Mouse (Mus musculus): ENCODE data around the gene Hsbp1.

- TF ChIP-seq CTCF (IDR thresholded peaks at IDR 0.05; ENCODE audit: control insufficient read depth, insufficient read depth, low read length) (peak; percentile 42), POLR2A (IDR thresholded peaks at IDR 0.05; ENCODE audit: borderline replicate concordance, control insufficient read depth, low read depth, low read length) (no peak)
These were observed 44.0 kb upstream of the Hsbp1 start for GRCm38 (mm10) chr8:119300335-119300734.
